Mouse (Mus musculus) embryonic stem cell, embryonic (primary cell): Measurements from ENCODE around the gene Snx18.

Experiments
- CTCF ChIA-PET, 4 experiments: fragments of 300-600 bp in 2 of 4; fragments of 350-600 bp in 2 of 4; sonication (Branson Sonifier 250); formaldehyde crosslinking; loops; one replicate each; lab custom pipeline; 2022; ENCODE audit warnings: inconsistent platforms in 2 of 4; lab: Charles Lee
- POLR2A ChIA-PET, 4 experiments: fragments of 300-600 bp in 2 of 4; fragments of 350-600 bp in 2 of 4; sonication (Branson Sonifier 250); formaldehyde crosslinking; loops; one replicate each; lab custom pipeline; 2022; ENCODE audit warnings: antibody characterized with exemption in 4 of 4, inconsistent platforms in 1 of 4; lab: Charles Lee

The Snx18 gene

GRCm38 (mm10) chr13:113622122-113622864 lies 3.9 kb upstream of the Snx18 start:
- CTCF ChIA-PET: no interaction called here
- POLR2A ChIA-PET: interaction anchor here in 2 of 4 experiments (0.6 to 1.4 kb wide), 3 partner anchors 16 to 258 kb away, joined by 3 to 4 read pairs (median 3); no protein-coding TSS in a partner anchor

DNA sequence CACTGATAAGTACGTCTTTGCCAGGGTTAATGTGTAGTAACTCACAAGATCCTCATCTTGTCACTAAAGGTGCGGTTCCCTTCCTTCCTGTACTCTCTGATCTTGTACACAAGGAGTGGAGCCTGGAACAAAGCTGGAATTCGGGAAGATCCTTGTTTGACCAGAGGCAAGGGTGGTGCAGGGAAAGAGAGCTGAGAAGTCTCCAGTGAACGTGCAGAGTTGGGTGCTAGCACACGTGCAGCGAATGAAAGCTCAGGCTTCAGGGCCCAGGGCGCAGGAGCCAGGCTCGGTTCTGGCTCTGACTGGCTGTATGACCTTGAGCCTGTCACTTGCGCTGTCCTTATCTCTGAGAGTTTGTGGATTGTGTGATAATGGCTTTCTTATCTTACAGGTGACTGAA lies 639 bp upstream of the Snx18 start:
- ChIA-PET CTCF (interaction anchor here (0.5 to 3.2 kb wide), 38 partner anchors 12 to 642 kb away, joined by 3 to 31 read pairs (median 4); partner anchors contain the start of genes Arl15 (in 1 of the 4) and BC067074 (in 1 of the 4)), POLR2A (interaction anchor here (0.7 to 10.4 kb wide), 41 partner anchors 11 to 863 kb away, joined by 3 to 169 read pairs (median 4); partner anchors contain the start of genes Arl15 (in 2 of the 4) and BC067074 (in 1 of the 4))

DNA sequence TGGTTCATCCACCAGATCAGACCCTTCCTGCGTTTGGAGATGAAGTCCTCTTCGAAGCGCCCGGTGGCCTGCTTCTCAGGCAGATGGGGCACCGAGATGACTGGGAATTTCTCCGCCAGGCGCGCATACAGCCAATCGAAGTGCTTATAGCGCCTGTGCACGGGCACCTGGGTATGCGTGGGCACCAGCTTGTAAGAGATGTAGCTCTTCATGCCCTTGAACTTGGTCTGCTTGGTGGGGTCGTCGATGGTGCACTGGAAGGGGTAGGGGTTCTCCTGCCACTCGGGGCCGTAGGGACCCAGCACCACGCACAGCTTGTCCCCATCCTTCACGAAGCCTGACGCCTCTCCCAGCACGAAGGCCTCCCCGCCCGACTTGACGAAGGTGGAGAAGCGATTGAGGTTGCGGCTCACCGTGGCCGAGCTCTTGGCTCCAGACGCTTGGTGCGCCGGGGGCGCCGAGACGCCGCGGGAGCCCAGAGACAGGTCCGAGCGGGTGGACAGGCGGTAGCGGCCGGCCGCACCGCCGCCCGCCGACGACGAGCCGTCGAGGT lies 950 bp downstream of the Snx18 start:
- ChIA-PET POLR2A (interaction anchor here in 3 of 4 experiments (0.7 to 10.4 kb wide), 21 partner anchors 10 to 352 kb away, joined by 3 to 169 read pairs (median 4); partner anchors contain the start of genes Arl15 (in 1 of the 3) and BC067074 (in 1 of the 3)), CTCF (interaction anchor here in 3 of 4 experiments (0.6 to 3.2 kb wide), 13 partner anchors 10 to 360 kb away, joined by 3 to 31 read pairs (median 5); no protein-coding TSS in a partner anchor)

GRCm38 (mm10) chr13:113616751-113617337 lies 1.5 kb downstream of the Snx18 start:
- CTCF ChIA-PET: interaction anchor here in 2 of 4 experiments (0.6 to 3.0 kb wide), 5 partner anchors 9 to 360 kb away, joined by 3 to 31 read pairs (median 8); no protein-coding TSS in a partner anchor

DNA sequence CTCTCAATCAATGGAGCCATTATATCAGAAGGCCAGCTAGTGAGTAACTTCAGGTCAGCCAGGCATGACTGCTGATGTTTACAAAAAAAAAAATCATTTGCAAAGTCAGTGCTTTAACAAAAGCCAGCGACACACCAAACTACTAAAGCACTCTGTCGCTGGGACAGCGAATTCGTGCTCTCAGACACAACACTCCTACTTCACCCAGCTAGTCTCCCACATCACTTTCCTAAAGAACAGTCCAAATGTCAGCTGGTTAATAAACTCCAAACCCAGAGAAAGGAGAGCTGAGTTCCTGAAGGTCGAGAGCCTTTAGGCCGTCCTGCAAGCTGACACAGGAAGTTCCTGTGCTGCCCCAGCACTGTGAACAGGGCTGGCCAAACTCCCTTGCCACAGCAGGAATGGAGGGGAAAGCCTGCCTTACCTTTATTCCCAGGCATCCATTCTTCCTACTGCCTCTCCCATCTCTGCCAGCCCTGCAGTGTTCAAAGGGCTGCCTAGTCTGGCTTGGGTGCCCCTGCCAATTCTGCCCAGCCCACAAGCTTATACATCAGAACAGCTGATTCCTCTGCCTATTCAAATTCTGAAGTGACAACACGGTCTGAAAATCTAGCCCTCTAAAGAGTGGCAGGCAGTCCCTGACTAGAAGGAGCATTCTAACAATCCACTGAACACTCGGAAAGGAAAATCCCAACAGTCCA lies 2.2 kb downstream of the Snx18 start:
- ChIA-PET POLR2A (interaction anchor here in 3 of 4 experiments (0.6 to 10.4 kb wide), 13 partner anchors 9 to 346 kb away, joined by 3 to 169 read pairs (median 4); no protein-coding TSS in a partner anchor), CTCF (no interaction called here)

More at GRCm38 (mm10) chr13:113616751-113617337, 1.5 kb downstream of the Snx18 start:
- POLR2A ChIA-PET: interaction anchor here in 3 of 4 experiments (0.8 to 10.4 kb wide), 14 partner anchors 10 to 347 kb away, joined by 3 to 169 read pairs (median 4); no protein-coding TSS in a partner anchor

DNA sequence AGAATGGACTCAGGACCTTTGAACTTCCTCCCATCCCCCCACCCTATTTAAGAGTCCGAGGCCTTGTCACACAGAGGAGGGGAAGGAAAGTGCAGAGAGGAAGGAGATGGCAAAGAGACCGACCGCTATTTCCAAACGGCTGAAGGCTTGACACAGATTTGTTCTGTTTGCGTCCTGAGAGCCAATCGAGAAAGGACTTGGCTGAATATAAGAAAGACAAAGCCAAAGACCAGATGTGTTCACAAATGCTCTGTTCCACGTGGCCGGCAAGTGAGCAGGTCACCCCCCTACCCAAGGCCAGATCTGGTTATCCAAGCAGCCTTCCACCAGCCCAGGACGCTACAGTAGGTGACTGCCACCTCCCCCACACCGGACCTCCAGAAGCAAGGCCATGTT lies 2.8 kb downstream of the Snx18 start:
- POLR2A ChIA-PET: interaction anchor here in 3 of 4 experiments (1.0 to 10.4 kb wide), 7 partner anchors 8 to 130 kb away, joined by 3 to 169 read pairs (median 11); no protein-coding TSS in a partner anchor
- CTCF ChIA-PET: no interaction called here

DNA sequence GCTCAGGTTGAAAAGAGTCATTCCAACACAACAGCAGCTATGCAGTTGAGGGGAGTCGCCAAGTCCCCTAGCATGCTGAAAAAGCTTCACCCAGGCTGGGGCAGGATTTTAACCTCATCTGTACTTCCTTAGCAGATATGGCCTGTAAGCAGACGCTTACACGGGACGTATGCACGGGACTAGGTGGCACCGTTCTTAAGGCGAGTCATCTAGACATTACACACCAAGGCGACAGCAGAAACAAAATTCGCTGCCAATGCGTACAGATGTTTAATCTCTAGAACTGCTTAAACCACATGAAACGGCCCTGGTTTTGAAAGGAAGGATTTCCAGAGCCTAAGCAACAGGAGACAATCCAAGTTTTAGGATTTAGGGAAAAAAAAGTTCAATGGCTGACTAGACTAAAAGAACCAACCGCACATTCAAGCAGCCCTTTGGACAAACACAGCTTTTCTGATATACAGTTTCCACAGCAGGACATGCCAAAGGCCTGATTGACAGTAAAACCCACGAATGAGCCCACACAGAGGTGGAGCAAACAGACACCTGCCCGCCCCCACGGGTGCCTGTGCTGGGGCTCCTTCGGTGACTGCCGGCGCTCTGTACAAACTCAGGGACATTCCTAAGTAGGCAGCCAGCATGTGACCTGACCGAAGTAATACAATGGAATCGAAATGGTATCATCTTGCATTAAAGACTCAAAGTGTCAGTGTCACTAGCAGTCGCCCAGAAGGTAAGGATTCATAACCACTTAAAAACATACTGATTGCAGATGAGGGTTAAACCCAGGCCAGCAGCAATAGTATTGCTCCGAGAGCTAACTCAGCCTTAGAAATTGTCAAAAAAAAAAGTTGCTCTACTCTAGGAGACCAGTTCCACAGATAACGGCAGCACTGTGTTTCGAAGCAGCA lies 3.5 kb downstream of the Snx18 start:
- ChIA-PET POLR2A (interaction anchor here in 2 of 4 experiments (0.7 to 10.4 kb wide), 6 partner anchors 8 to 282 kb away, joined by 3 to 169 read pairs (median 6); no protein-coding TSS in a partner anchor), CTCF (no interaction called here)

- ChIA-PET CTCF (no interaction called here), POLR2A (interaction anchor here in 3 of 4 experiments (0.6 to 10.4 kb wide), 5 partner anchors 9 to 283 kb away, joined by 3 to 169 read pairs (median 3); no protein-coding TSS in a partner anchor)
Observed at GRCm38 (mm10) chr13:113613882-113614281, 4.5 kb downstream of the Snx18 start.

GRCm38 (mm10) chr13:113613341-113613740 lies 5.0 kb downstream of the Snx18 start:
- CTCF ChIA-PET: no interaction called here

GRCm38 (mm10) chr13:113612141-113612950 lies 6.0 kb downstream of the Snx18 start:
- POLR2A ChIA-PET: interaction anchor here (0.7 to 10.4 kb wide), 7 partner anchors 8 to 601 kb away, joined by 3 to 169 read pairs (median 6); no protein-coding TSS in a partner anchor
- CTCF ChIA-PET: interaction anchor here in 2 of 4 experiments (0.5 to 0.6 kb wide), 2 partner anchors 216 to 831 kb away, joined by 3 to 4 read pairs; no protein-coding TSS in a partner anchor

More at GRCm38 (mm10) chr13:113613341-113613740, 5.0 kb downstream of the Snx18 start:
- POLR2A ChIA-PET: interaction anchor here in 3 of 4 experiments (0.6 to 10.4 kb wide), 5 partner anchors 9 to 283 kb away, joined by 3 to 169 read pairs (median 4); no protein-coding TSS in a partner anchor

DNA sequence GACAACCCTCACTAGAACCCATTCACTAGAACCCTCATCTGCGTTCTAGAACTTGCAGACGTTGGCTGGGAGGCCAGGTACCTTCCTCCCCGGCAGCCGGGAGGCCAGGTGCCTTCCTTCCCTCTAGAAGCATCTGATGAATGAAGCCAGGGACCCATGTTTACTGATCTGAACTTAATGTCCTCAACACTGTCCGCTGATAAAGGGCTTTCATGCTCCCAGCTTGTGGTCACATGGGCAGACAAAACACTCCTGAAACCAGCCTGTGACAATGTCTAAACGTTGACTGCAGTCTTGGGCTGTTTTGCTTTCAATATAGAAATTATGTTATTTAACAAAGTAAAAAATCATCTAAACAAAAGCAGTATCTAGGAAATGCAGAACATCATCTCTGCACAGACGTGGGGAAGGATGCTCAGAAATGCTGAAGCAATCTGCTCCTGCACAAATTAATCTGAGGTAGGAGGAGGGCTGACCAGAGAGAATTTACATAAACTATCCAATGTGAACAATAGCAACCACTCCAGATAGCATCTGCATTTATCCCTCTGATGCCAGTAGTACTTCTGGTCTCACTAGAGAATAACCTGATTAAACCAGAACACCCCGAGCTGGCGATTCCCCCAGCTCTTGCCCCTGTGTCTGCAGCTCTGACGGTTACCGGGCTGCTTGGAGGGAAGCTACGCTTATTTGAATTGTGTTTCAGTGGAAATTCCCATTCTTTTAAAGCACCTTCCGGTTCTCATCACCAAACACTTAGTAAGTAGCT lies 7.4 kb downstream of the Snx18 start:
- CTCF ChIA-PET: no interaction called here
- POLR2A ChIA-PET: interaction anchor here (0.9 to 10.4 kb wide), 4 partner anchors 7 to 183 kb away, joined by 3 to 169 read pairs (median 3); partner anchors contain the start of gene Arl15 (in 1 of the 4)

GRCm38 (mm10) chr13:113609429-113609828 lies 8.9 kb downstream of the Snx18 start:
- CTCF ChIA-PET: interaction anchor here in 1 of 4 experiments (0.6 kb wide), 1 partner anchor 343 kb away, joined by 6 read pairs; no protein-coding TSS in a partner anchor
- POLR2A ChIA-PET: interaction anchor here in 1 of 4 experiments (1.0 to 11.0 kb wide), 4 partner anchors 7 to 321 kb away, joined by 3 to 169 read pairs (median 7); partner anchors contain the start of gene Snx18

DNA sequence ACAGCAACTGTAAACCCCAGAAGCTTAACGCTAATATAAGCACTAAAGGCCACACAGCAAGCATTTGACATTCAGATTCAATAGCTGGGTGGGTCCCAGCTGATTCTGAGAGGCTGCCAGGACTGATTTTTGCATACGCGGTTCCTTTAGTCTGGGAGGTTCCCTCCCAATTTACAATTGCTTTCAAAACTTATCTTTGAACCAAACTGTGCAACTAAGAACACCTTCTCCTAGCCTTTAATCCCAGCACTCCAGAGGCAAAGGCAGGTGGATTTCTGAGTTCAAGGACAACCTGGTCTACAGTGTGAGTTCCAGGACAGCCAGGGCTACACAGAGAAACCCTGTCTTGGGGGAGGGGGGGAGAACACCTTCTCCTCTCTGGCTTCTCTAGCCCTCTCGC lies 10.5 kb downstream of the Snx18 start:
- ChIA-PET POLR2A (interaction anchor here (0.6 to 11.0 kb wide), 29 partner anchors 8 to 619 kb away, joined by 3 to 169 read pairs (median 6); partner anchors contain the start of genes Snx18 (in 4 of the 4), BC067074 (in 2 of the 4) and Arl15 (in 1 of the 4)), CTCF (interaction anchor here (0.6 to 3.4 kb wide), 6 partner anchors 10 to 1367 kb away, joined by 3 to 31 read pairs (median 3); partner anchors contain the start of gene Snx18 (in 2 of the 4))

DNA sequence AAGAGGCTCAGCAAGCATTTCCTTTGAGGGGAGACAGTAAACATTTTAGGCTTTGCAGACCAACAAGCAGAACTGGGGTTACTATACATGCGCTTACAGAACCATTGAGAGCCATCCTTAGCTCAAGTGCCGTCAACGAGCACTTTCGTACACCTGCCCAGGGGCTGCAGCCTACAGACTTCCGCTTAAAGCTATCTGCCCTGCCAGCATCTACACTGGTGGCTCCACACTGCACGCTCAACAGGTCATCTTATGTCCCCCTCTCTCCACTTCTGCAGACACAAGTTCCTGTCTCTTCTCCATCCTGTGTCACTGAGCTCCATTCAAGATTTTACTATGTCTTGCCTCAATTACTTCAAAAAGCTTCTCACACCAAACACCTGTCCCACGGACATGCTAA lies 11.0 kb downstream of the Snx18 start:
- POLR2A ChIA-PET: interaction anchor here (0.6 to 11.0 kb wide), 34 partner anchors 8 to 619 kb away, joined by 3 to 169 read pairs (median 5); partner anchors contain the start of genes Snx18 (in 4 of the 4), BC067074 (in 2 of the 4) and Arl15 (in 1 of the 4)

More for the DNA sequence above, 11.0 kb downstream of the Snx18 start:
- CTCF ChIA-PET: interaction anchor here in 3 of 4 experiments (0.6 to 3.4 kb wide), 5 partner anchors 11 to 344 kb away, joined by 3 to 31 read pairs (median 3); partner anchors contain the start of gene Snx18 (in 2 of the 3)
